Mouse (Mus musculus): ENCODE data around the gene Pla2g4e. TPM values are rescaled to one million over a fixed set of nuclear protein-coding genes. Genes with fewer than 3 reads are reported as not detected.
A peak's percentile ranks its signal among the peaks of the same experiment; 100 is the strongest.

Gene Pla2g4e
- total and polyA plus RNA-seq, 3 experiments: not detected

GRCm38 (mm10) chr2:120173718-120174117 lies 71.4 kb downstream of the Pla2g4e start:
- peak; percentile 75 for DNase-seq (ENCODE audit: low read depth, low spot score)
- TF ChIP-seq CTCF (IDR thresholded peaks at IDR 0.05 in 2 of 3, conservative IDR thresholded peaks at IDR 0.05 in 1 of 3; ENCODE audit: control insufficient read depth in 1 of 3, insufficient read depth in 1 of 3, low read depth in 2 of 3, low read length in 3 of 3, poor library complexity in 1 of 3, severe bottlenecking in 1 of 3) (peak; percentile 76 to 90 (median 78)), SMC3 (IDR thresholded peaks at IDR 0.05; ENCODE audit: low read depth, low read length) (peak; percentile 64), RAD21 (IDR thresholded peaks at IDR 0.05; ENCODE audit: low read depth, low read length) (peak; percentile 45), MAFK (IDR thresholded peaks at IDR 0.05; ENCODE audit: borderline replicate concordance, low read depth, low read length) (no peak)
- Histone ChIP-seq H3K4me3 (ENCODE audit: control insufficient read depth in 1 of 2, insufficient read depth in 1 of 2, low read depth in 2 of 2, low read length in 2 of 2) (no peak overlapping the region), H3K36me3 (ENCODE audit: control insufficient read depth in 1 of 2, insufficient read depth in 2 of 2, low read length in 2 of 2) (no peaks in the 10 kb centered on the region), H3K27ac (ENCODE audit: control insufficient read depth, low read depth, low read length) (no peak overlapping the region), H3K79me2 (ENCODE audit: control insufficient read depth, insufficient read depth, low read length, poor library complexity) (no peaks in the 10 kb centered on the region), H3K9ac (ENCODE audit: control insufficient read depth, low read depth, low read length, poor library complexity, severe bottlenecking) (no peak overlapping the region), H3K4me1 (ENCODE audit: control insufficient read depth in 1 of 2, insufficient read depth in 2 of 2, low read length in 2 of 2) (peaks cover 0 to 10% of the 10 kb centered on the region in 2 experiments; a peak in 2 of 4 replicates), H3K27me3 (ENCODE audit: control insufficient read depth in 1 of 2, insufficient read depth in 2 of 2, low read length in 2 of 2) (no peaks in the 10 kb centered on the region; a peak in 1 of 4 replicates), H3K9me3 (replicated peaks; ENCODE audit: insufficient read depth, low read length) (no peaks in the 10 kb centered on the region)

GRCm38 (mm10) chr2:120171362-120171761 lies 73.8 kb downstream of the Pla2g4e start:
- Histone ChIP-seq H3K9me3 (replicated peaks; ENCODE audit: insufficient read depth, low read length) (no peaks in the 10 kb centered on the region), H3K36me3 (ENCODE audit: control insufficient read depth in 1 of 2, insufficient read depth in 2 of 2, low read length in 2 of 2) (no peaks in the 10 kb centered on the region), H3K4me3 (ENCODE audit: control insufficient read depth in 1 of 2, insufficient read depth in 1 of 2, low read depth in 2 of 2, low read length in 2 of 2) (no peak overlapping the region), H3K9ac (ENCODE audit: control insufficient read depth, low read depth, low read length, poor library complexity, severe bottlenecking) (no peak overlapping the region), H3K27ac (ENCODE audit: control insufficient read depth, low read depth, low read length) (no peak overlapping the region), H3K4me1 (ENCODE audit: control insufficient read depth in 1 of 2, insufficient read depth in 2 of 2, low read length in 2 of 2) (peaks cover 0 to 10% of the 10 kb centered on the region in 2 experiments; a peak in 2 of 4 replicates), H3K27me3 (ENCODE audit: control insufficient read depth in 1 of 2, insufficient read depth in 2 of 2, low read length in 2 of 2) (no peaks in the 10 kb centered on the region), H3K79me2 (ENCODE audit: control insufficient read depth, insufficient read depth, low read length, poor library complexity) (no peaks in the 10 kb centered on the region)
- peak; percentile 30 for DNase-seq (ENCODE audit: low read depth, low spot score)
- no peak for TF ChIP-seq MYB (IDR thresholded peaks at IDR 0.05; ENCODE audit: low read depth, low read length)
- 0 out of 4 replicates have a peak, but pooled peaks of 1 of the 2 experiments have one; percentile 21 for TF ChIP-seq EP300 (IDR thresholded peaks at IDR 0.05; ENCODE audit: low read depth in 1 of 2, low read length in 2 of 2)
- TF ChIP-seq RCOR1 (IDR thresholded peaks at IDR 0.05; ENCODE audit: low read depth, low read length): 0 out of 2 replicates have a peak, but pooled peaks have one; percentile 18
- 0 out of 2 replicates have a peak, but pooled peaks have one; percentile 26 for TF ChIP-seq GATA1 (IDR thresholded peaks at IDR 0.05; ENCODE audit: low read depth, low read length)
- no peak for TF ChIP-seq MEF2A (IDR thresholded peaks at IDR 0.05; ENCODE audit: extremely low read depth, insufficient replicate concordance, low read depth, low read length, poor library complexity, severe bottlenecking)

- H3K4me1 ChIP-seq (ENCODE audit: control insufficient read depth in 1 of 2, insufficient read depth in 2 of 2, low read length in 2 of 2): peaks cover 0 to 10% of the 10 kb centered on the region in 2 experiments; a peak in 2 of 4 replicates
- peak; percentile 64 for DNase-seq (ENCODE audit: low read depth, low spot score)
- TF ChIP-seq ZKSCAN1 (IDR thresholded peaks at IDR 0.05; ENCODE audit: low read depth, low read length): no peak
- no peak for TF ChIP-seq E2F4 (IDR thresholded peaks at IDR 0.05; ENCODE audit: borderline replicate concordance, low read depth, low read length)
- TF ChIP-seq CHD2 (IDR thresholded peaks at IDR 0.05; ENCODE audit: low read length): no peak
- no peak for TF ChIP-seq POLR2AphosphoS2 (IDR thresholded peaks at IDR 0.05; ENCODE audit: low read length)
- no peak for TF ChIP-seq ZNF384 (IDR thresholded peaks at IDR 0.05; ENCODE audit: low read depth, low read length)
- TF ChIP-seq UBTF (IDR thresholded peaks at IDR 0.05; ENCODE audit: borderline replicate concordance, insufficient read depth, low read depth, low read length): no peak
- TF ChIP-seq MYC (IDR thresholded peaks at IDR 0.05; ENCODE audit: low read depth, low read length): no peak
- no peak for TF ChIP-seq NRF1 (IDR thresholded peaks at IDR 0.05; ENCODE audit: insufficient read depth, low read depth, low read length, poor library complexity, severe bottlenecking)
- no peak for TF ChIP-seq HCFC1 (IDR thresholded peaks at IDR 0.05; ENCODE audit: low read depth, low read length)
- TF ChIP-seq SMC3 (IDR thresholded peaks at IDR 0.05; ENCODE audit: low read depth, low read length): peak; percentile 55
- no peak for TF ChIP-seq BHLHE40 (IDR thresholded peaks at IDR 0.05; ENCODE audit: borderline replicate concordance, low read depth, low read length)
- TF ChIP-seq KAT2A (conservative IDR thresholded peaks at IDR 0.05; ENCODE audit: low read depth, low read length): no peak
- TF ChIP-seq MAZ (IDR thresholded peaks at IDR 0.05; ENCODE audit: low read depth, low read length): no peak
- no peak for TF ChIP-seq EP300 (IDR thresholded peaks at IDR 0.05; ENCODE audit: low read depth in 1 of 2, low read length in 2 of 2)
- no peak for TF ChIP-seq MAX (IDR thresholded peaks at IDR 0.05; ENCODE audit: low read length)
- TF ChIP-seq CTCF (IDR thresholded peaks at IDR 0.05 in 2 of 3, conservative IDR thresholded peaks at IDR 0.05 in 1 of 3; ENCODE audit: control insufficient read depth in 1 of 3, insufficient read depth in 1 of 3, low read depth in 2 of 3, low read length in 3 of 3, poor library complexity in 1 of 3, severe bottlenecking in 1 of 3): peak; percentile 32 to 77 (median 55); a peak in 5 of 6 replicates
- TF ChIP-seq MYB (IDR thresholded peaks at IDR 0.05; ENCODE audit: low read depth, low read length): no peak
- no peak for TF ChIP-seq RCOR1 (IDR thresholded peaks at IDR 0.05; ENCODE audit: low read depth, low read length)
- no peak for TF ChIP-seq USF2 (IDR thresholded peaks at IDR 0.05; ENCODE audit: borderline replicate concordance in 1 of 2, insufficient read depth in 1 of 2, low read depth in 1 of 2, low read length in 2 of 2)
Measured at GRCm38 (mm10) chr2:120170726-120171125, 74.4 kb downstream of the Pla2g4e start.

More at GRCm38 (mm10) chr2:120170726-120171125, 74.4 kb downstream of the Pla2g4e start:
- Histone ChIP-seq H3K27ac (ENCODE audit: control insufficient read depth, low read depth, low read length) (no peak overlapping the region), H3K36me3 (ENCODE audit: control insufficient read depth in 1 of 2, insufficient read depth in 2 of 2, low read length in 2 of 2) (no peaks in the 10 kb centered on the region), H3K27me3 (ENCODE audit: control insufficient read depth in 1 of 2, insufficient read depth in 2 of 2, low read length in 2 of 2) (no peaks in the 10 kb centered on the region), H3K79me2 (ENCODE audit: control insufficient read depth, insufficient read depth, low read length, poor library complexity) (no peaks in the 10 kb centered on the region), H3K9me3 (replicated peaks; ENCODE audit: insufficient read depth, low read length) (no peaks in the 10 kb centered on the region), H3K9ac (ENCODE audit: control insufficient read depth, low read depth, low read length, poor library complexity, severe bottlenecking) (no peak overlapping the region), H3K4me3 (ENCODE audit: control insufficient read depth in 1 of 2, insufficient read depth in 1 of 2, low read depth in 2 of 2, low read length in 2 of 2) (no peak overlapping the region)
